Comparison of ENCODE assay signal across 22 mouse cellular contexts in genomic region chr15:59887381-59888130, GRCm38 (mm10).
DNase-seq lines count a peak whose midpoint lies in the region; ATAC-seq lines count a peak whose summit lies in the region.
"Had no signal": no experiment of that assay in that cellular context is flagged by ENCODE, and none has a peak within 500 bp of the region (broad histone marks: within the 10 kb centered on the region; RNA-seq: fewer than 3 reads in every experiment).

No protein-coding gene starts in this region.

- H3K4me2 ChIP-seq in heart, embryonic 12.5 days: peak overlapping the region; percentile 15
- H3K4me2 ChIP-seq: embryonic facial prominence, embryonic 15.5 days; forebrain, embryonic 12.5 days; limb, embryonic 12.5 days had no signal

- 53% methylated on average over 5 of the region's 5 CpGs for WGBS in heart, embryonic 12.5 days
- 52% methylated on average over 5 of the region's 5 CpGs for WGBS in limb, embryonic 10.5 days

- H3K4me1 ChIP-seq in heart, embryonic 12.5 days (replicated peaks): peaks cover 5% of the 10 kb centered on the region; the same call in 1 of the 2 replicates
- H3K4me1 ChIP-seq in limb, embryonic 10.5 days: peaks cover 10% of the 10 kb centered on the region
- H3K4me1 ChIP-seq: embryonic facial prominence, embryonic 15.5 days; forebrain, embryonic 12.5 days; limb, embryonic 12.5 days had no signal

- DNase-seq in heart, adult 9 months (ENCODE audit: low spot score in 2 of 2): no peak
- peak; percentile 21 to 32 for DNase-seq in B cell, adult 2 months
- DNase-seq in mesoderm, embryonic 11.5 days (ENCODE audit: low read depth, low spot score): peak; percentile 13
- no peak for DNase-seq in c-Kit-positive CD71-positive TER-119-positive erythroid progenitor cells, embryonic 14.5 days (ENCODE audit: low spot score)
- no peak for DNase-seq in limb, embryonic 10.5 days (ENCODE audit: low spot score)
- DNase-seq: adrenal gland, postnatal 10 days; cerebellum, postnatal 25 days; gastrocnemius, adult 2 months; lung, adult 18-20 months; right cerebral cortex, adult 18-20 months; spleen, adult 18-20 months; thymus, postnatal 36 days had no signal

- H3K9me3 ChIP-seq in heart, embryonic 12.5 days (replicated peaks): 0 out of 2 replicates have a peak, but pooled peaks cover 2% of the 10 kb centered on the region
- no peaks in the 10 kb centered on the region for H3K9me3 ChIP-seq in limb, embryonic 10.5 days (replicated peaks)
- H3K9me3 ChIP-seq: embryonic facial prominence, embryonic 15.5 days; forebrain, embryonic 12.5 days; G1E; limb, embryonic 12.5 days had no signal

- no peak overlapping the region for H3K27ac ChIP-seq in heart, embryonic 12.5 days (ENCODE audit: poor library complexity, severe bottlenecking)
- no peak overlapping the region for H3K27ac ChIP-seq in limb, embryonic 10.5 days
- H3K27ac ChIP-seq: embryonic facial prominence, embryonic 15.5 days; forebrain, embryonic 12.5 days; gastrocnemius, adult 2 months; heart, adult 2 months; left cerebral cortex, adult 2 months; limb, embryonic 12.5 days had no signal

- no peak overlapping the region for H3K4me3 ChIP-seq in heart, embryonic 12.5 days
- no peak overlapping the region for H3K4me3 ChIP-seq in limb, embryonic 10.5 days
- H3K4me3 ChIP-seq: embryonic facial prominence, embryonic 15.5 days; forebrain, embryonic 12.5 days; gastrocnemius, adult 2 months; heart, adult 2 months; left cerebral cortex, adult 2 months; limb, embryonic 12.5 days; myocyte had no signal

- ATAC-seq in heart, embryonic 12.5 days (ENCODE audit: insufficient number of reproducible peaks, low FRiP score): no peak
- ATAC-seq in common myeloid progenitor, adult 5-6 weeks (replicated peaks; ENCODE audit: low read depth, poor library complexity, severe bottlenecking): peak; percentile 77
- ATAC-seq: inflammation-experienced regulatory T-cells, adult 6 months had no signal

- H3K9ac ChIP-seq in heart, embryonic 12.5 days: no peak overlapping the region
- H3K9ac ChIP-seq: embryonic facial prominence, embryonic 15.5 days; forebrain, embryonic 12.5 days; limb, embryonic 12.5 days had no signal

- H3K27me3 ChIP-seq in heart, embryonic 12.5 days (replicated peaks): no peaks in the 10 kb centered on the region
- H3K27me3 ChIP-seq in limb, embryonic 10.5 days (ENCODE audit: low read depth, poor library complexity, severe bottlenecking): no peaks in the 10 kb centered on the region
- H3K27me3 ChIP-seq: embryonic facial prominence, embryonic 15.5 days; forebrain, embryonic 12.5 days; limb, embryonic 12.5 days had no signal

- H3K36me3 ChIP-seq in heart, embryonic 12.5 days: no peaks in the 10 kb centered on the region
- H3K36me3 ChIP-seq in limb, embryonic 10.5 days: no peaks in the 10 kb centered on the region
- H3K36me3 ChIP-seq: embryonic facial prominence, embryonic 15.5 days; forebrain, embryonic 12.5 days; G1E; limb, embryonic 12.5 days had no signal

Comparison
In these comparisons a context has a peak if more than half of its experiments do, and no peak if none do; other contexts are left out.
1. DNase-seq: peak in B cell, adult 2 months (2 of 2) and mesoderm, embryonic 11.5 days (single experiment); none in heart, adult 9 months (0 of 2), c-Kit-positive CD71-positive TER-119-positive erythroid progenitor cells, embryonic 14.5 days (single experiment) and limb, embryonic 10.5 days (single experiment).